Mouse (Mus musculus) bone marrow, adult 2 months (tissue): Measurements from ENCODE around the gene Myl7.

Source experiments
- CTCF ChIP-seq: fragments of 200-500 bp; IDR thresholded peaks from 2 replicates; pipeline ENCODE4 v1.5.1; 2011; ENCODE audit warnings: low read length, control low read depth; ENCODE audit not compliant: control insufficient read depth, insufficient read depth
- POLR2A ChIP-seq: fragments of 200-500 bp; IDR thresholded peaks from 2 replicates; pipeline ENCODE4 v1.6.1; 2011; ENCODE audit warnings: low read depth, mild to moderate bottlenecking, control low read depth, low read length, borderline replicate concordance; ENCODE audit not compliant: control insufficient read depth

GRCm38 (mm10) chr11:5855481-5855880 is 43.1 kb downstream of the Myl7 start:
- TF ChIP-seq POLR2A (no peak), CTCF (no peak)
